Mouse (Mus musculus) kidney, embryonic 14.5 days (tissue): ENCODE results near the gene Mnd1. TPM values are rescaled to one million over a fixed set of nuclear protein-coding genes. Genes with fewer than 3 reads are reported as not detected.

Experiments used
- ATAC-seq: fragments of 200-750 bp; cut with Nextera tagmentation; 2 replicates; pipeline ENCODE4 v1.8.0; 2017; ENCODE audit warnings: moderate number of reproducible peaks, mild to moderate bottlenecking, moderate TSS enrichment, moderate library complexity; ENCODE audit not compliant: low FRiP score, low TSS enrichment
- H3K27ac ChIP-seq: fragments of 300-500 bp; sonication (generic); 2 replicates; pipeline ENCODE4 v1.5.1; 2014; ENCODE audit warnings: low read depth, mild to moderate bottlenecking, low read length, moderate library complexity, mixed read lengths
- H3K27me3 ChIP-seq: fragments of 300-500 bp; sonication (generic); 2 replicates; pipeline ENCODE4 v1.6.1; 2014; ENCODE audit warnings: mild to moderate bottlenecking, low read length; ENCODE audit not compliant: control insufficient read depth, insufficient read depth
- H3K36me3 ChIP-seq: fragments of 300-500 bp; sonication (generic); 2 replicates; pipeline ENCODE4 v1.6.1; 2014; ENCODE audit warnings: low read length, mixed read lengths; ENCODE audit not compliant: control insufficient read depth, insufficient read depth
- H3K4me1 ChIP-seq: fragments of 300-500 bp; sonication (generic); 2 replicates; pipeline ENCODE4 v1.6.1; 2014; ENCODE audit warnings: low read length, mixed read lengths; ENCODE audit not compliant: control insufficient read depth, insufficient read depth
- H3K4me2 ChIP-seq: fragments of 300-500 bp; sonication (generic); replicated peaks from 2 replicates; pipeline ENCODE4 v1.6.1; 2014; ENCODE audit warnings: low read depth, mild to moderate bottlenecking, low read length
- H3K4me3 ChIP-seq: fragments of 300-500 bp; sonication (generic); 2 replicates; pipeline ENCODE4 v1.5.1; 2014; ENCODE audit warnings: mild to moderate bottlenecking, low read length
- H3K9ac ChIP-seq: fragments of 300-500 bp; sonication (generic); 2 replicates; pipeline ENCODE4 v1.6.1; 2014; ENCODE audit warnings: low read depth, mild to moderate bottlenecking, low read length, moderate library complexity
- H3K9me3 ChIP-seq: fragments of 300-500 bp; sonication (generic); 2 replicates; pipeline ENCODE4 v1.6.1; 2016; ENCODE audit warnings: low read length; ENCODE audit not compliant: control insufficient read depth
- WGBS: fragments of 180-500 bp; shearing (Covaris S2); extraction: QIAGEN DNeasy Blood & Tissue Kit; methylation state at CpG from one replicate; pipeline ENCODE4 v1.1.7; 2014; 5-methylcytosine and 5-hydroxymethylcytosine counted together
- polyA plus RNA-seq: library from polyadenylated mRNA; unstranded; fragments of >200 nt; fragmentation: Nextera tagmentation; extraction: Ambion mirVana; gene quantifications from 2 replicates; pipeline ENCODE4 v1.2.1, GENCODE M21; 2014

Gene Mnd1
- polyA plus RNA-seq, 1 experiment from 2014 or later = 19.9 TPM

DNA sequence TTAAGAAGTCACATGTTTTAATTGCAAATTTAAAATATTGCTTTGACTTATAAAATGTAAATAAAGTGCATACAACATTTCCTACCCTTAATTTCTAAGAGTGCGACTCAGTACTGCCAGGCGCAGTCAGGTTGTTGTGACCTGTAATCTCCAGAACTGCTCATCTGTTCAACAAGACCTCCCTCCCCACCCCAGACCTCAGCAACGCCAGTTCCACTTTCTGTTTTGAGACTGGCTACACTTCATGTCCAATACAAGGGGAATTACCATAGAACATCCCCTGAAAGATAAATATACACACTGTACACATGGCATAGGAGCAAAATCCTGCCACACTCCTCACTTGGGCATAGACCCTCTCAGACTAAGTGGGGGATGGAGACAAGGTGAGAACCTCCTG is 28.9 kb downstream of the Mnd1 start:
- Histone ChIP-seq H3K4me3 (no peak overlapping the region), H3K36me3 (no peaks in the 10 kb centered on the region), H3K9ac (no peak overlapping the region), H3K27me3 (no peaks in the 10 kb centered on the region), H3K27ac (no peak overlapping the region), H3K4me1 (peaks cover 7% of the 10 kb centered on the region; the same call in 1 of the 2 replicates), H3K4me2 (no peak overlapping the region), H3K9me3 (no peaks in the 10 kb centered on the region)
- no peak for ATAC-seq
- WGBS = 89% methylated on average over 3 of the region's 3 CpGs

DNA sequence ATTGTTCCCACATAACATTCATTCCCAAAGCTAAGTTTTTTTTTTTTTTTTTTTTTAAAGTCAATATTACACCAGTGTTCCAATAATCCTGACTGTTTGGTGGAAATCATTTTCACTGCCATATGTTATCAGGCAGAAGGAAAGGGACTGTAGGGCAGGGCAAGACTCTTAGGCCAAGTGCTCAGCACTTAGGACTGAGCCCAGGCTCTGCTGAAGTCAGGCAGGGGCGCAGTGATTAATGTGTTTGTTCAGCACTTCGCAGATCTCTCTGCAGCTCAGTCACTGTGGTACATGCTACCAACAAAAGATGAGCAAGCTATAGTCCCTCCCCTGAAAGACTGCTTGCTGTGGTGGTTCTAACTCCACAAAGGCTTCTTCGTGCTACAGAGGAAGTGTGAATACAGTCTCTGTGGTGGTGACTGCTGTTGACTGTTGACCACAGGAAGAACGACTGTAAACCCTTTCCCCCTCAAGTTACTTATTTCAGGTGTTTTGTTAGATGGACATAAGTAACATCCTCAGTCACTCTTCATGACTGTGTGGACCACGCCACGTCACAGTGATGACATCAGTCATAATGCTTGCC is 29.8 kb downstream of the Mnd1 start:
- Histone ChIP-seq H3K27ac (no peak overlapping the region), H3K27me3 (no peaks in the 10 kb centered on the region), H3K4me3 (no peak overlapping the region), H3K4me2 (no peak overlapping the region), H3K36me3 (no peaks in the 10 kb centered on the region), H3K9me3 (no peaks in the 10 kb centered on the region), H3K9ac (no peak overlapping the region), H3K4me1 (peaks cover 7% of the 10 kb centered on the region; the same call in 1 of the 2 replicates)
- ATAC-seq = no peak
- WGBS = 67% methylated on average over 6 of the region's 6 CpGs

DNA sequence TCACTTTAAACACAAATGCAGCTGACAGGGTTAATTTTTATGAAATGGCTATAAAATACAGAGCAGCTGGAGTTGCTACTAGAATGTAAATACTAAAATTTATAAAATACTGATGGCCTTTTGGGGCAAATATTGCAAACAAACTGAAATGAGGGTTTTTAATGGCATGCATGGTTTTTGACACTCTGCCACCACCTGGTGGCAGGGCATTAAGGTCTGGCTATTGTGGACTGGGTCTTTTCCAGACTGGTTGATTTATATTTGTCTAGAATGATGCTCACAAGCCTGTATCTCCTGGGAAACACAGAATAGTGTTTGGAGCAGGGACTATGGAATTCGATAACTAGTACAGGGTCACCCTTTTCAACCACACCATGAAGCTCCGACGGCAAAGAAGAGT is 32.1 kb downstream of the Mnd1 start:
- H3K9ac ChIP-seq = no peak overlapping the region
- H3K4me3 ChIP-seq = no peak overlapping the region
- H3K27me3 ChIP-seq = no peaks in the 10 kb centered on the region
- 82% methylated on average over 3 of the region's 3 CpGs for WGBS
- H3K36me3 ChIP-seq = no peaks in the 10 kb centered on the region
- ATAC-seq = no peak
- no peaks in the 10 kb centered on the region for H3K9me3 ChIP-seq
- no peaks in the 10 kb centered on the region for H3K4me1 ChIP-seq
- H3K4me2 ChIP-seq = no peak overlapping the region
- H3K27ac ChIP-seq = no peak overlapping the region

DNA sequence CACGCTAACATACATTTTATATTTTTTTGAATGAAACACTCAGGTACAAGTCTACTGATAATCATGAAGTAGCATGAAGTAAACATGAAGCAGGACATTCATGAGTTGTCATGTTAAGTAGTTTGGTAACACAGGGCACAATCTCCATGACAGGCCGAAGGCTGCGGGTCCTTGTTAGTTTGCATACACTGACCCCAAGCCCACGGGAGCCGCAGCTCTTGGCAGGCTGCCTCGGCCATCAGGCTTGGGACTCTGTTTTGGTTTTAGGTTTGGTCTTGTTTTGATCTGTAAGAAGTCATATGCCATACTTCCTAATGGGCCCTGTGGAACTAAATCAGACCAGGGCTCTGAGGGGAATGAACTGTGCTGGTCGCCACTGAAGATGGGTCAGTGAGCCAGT is 36.9 kb downstream of the Mnd1 start:
- 67% methylated on average over 7 of the region's 7 CpGs for WGBS
- H3K36me3 ChIP-seq = no peaks in the 10 kb centered on the region
- H3K4me1 ChIP-seq = no peaks in the 10 kb centered on the region
- no peak for ATAC-seq
- H3K4me3 ChIP-seq = no peak overlapping the region
- H3K4me2 ChIP-seq = no peak overlapping the region
- H3K9me3 ChIP-seq = no peaks in the 10 kb centered on the region
- no peak overlapping the region for H3K9ac ChIP-seq
- no peak overlapping the region for H3K27ac ChIP-seq
- no peaks in the 10 kb centered on the region for H3K27me3 ChIP-seq

DNA sequence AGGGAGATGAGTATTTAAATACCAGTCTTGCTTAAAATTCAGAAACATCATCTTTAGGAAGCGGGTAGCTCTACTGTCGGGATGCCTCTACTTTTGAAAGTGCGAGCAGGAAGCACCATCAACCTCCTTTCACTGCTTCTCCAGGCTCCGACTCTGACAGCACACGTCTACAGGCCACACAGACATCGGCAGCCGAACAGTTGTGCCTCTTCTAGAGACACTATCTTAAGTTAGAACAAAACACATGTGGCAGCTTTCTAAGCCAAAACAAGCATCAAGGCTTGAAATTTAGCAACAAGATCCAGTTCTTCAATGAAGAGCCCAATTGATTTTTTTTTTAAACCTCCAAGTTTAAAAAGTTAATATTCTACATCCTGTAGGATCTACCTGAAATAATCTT is 37.4 kb downstream of the Mnd1 start:
- 82% methylated on average over 7 of the region's 7 CpGs for WGBS
- Histone ChIP-seq H3K36me3 (no peaks in the 10 kb centered on the region), H3K4me2 (no peak overlapping the region), H3K27me3 (no peaks in the 10 kb centered on the region), H3K4me1 (no peaks in the 10 kb centered on the region), H3K9ac (no peak overlapping the region), H3K9me3 (no peaks in the 10 kb centered on the region), H3K27ac (no peak overlapping the region), H3K4me3 (no peak overlapping the region)
- ATAC-seq = no peak

DNA sequence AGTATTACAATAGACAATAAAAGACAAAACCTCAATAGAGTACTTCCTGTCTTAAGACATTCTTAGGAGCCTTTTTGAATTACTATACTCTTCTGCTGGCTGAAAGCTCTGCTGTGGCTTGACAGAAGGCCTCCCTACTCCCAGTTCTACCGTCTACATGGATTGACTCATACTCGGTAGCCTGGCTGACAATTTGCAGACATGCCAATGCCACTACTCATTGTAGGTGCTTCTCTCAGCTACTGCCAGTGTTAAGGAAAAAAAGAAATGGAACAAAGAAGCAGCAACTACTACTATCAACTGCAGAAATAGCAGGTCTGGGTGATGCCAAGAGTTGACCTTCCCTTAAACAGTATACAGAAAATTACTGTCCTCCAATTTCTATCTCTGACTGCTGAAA is 47.0 kb downstream of the Mnd1 start:
- H3K4me1 ChIP-seq = no peaks in the 10 kb centered on the region
- no peaks in the 10 kb centered on the region for H3K36me3 ChIP-seq
- no peak for ATAC-seq
- no peak overlapping the region for H3K9ac ChIP-seq
- no peak overlapping the region for H3K27ac ChIP-seq
- 88% methylated on average over 2 of the region's 2 CpGs for WGBS
- H3K4me3 ChIP-seq = no peak overlapping the region
- no peaks in the 10 kb centered on the region for H3K27me3 ChIP-seq
- H3K4me2 ChIP-seq = no peak overlapping the region
- no peaks in the 10 kb centered on the region for H3K9me3 ChIP-seq

DNA sequence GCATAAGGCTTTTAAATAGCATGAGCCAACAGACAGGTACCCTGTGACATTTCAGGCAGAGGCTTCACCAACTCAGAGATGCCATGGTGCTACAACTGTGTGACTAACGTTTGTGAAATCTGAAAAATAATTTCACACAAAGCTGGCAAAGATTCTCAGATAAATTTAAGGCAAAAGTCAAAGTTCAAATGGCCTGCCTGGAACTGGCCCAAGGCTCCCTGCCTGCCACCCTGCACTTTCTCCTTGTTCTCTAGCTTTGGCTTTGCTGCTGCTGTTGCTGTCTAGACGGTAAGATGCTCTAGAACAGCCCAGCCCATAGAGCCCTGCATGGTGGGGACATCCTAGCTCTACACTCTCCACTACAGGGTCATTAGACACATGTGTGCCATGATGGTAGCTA is 49.5 kb downstream of the Mnd1 start:
- Histone ChIP-seq H3K9ac (no peak overlapping the region), H3K27me3 (no peaks in the 10 kb centered on the region), H3K4me3 (no peak overlapping the region), H3K4me1 (no peaks in the 10 kb centered on the region), H3K9me3 (no peaks in the 10 kb centered on the region), H3K36me3 (no peaks in the 10 kb centered on the region), H3K27ac (no peak overlapping the region), H3K4me2 (no peak overlapping the region)
- whole genome bisulfite sequencing = 71% methylated on average over 2 of the region's 2 CpGs
- ATAC-seq = no peak

DNA sequence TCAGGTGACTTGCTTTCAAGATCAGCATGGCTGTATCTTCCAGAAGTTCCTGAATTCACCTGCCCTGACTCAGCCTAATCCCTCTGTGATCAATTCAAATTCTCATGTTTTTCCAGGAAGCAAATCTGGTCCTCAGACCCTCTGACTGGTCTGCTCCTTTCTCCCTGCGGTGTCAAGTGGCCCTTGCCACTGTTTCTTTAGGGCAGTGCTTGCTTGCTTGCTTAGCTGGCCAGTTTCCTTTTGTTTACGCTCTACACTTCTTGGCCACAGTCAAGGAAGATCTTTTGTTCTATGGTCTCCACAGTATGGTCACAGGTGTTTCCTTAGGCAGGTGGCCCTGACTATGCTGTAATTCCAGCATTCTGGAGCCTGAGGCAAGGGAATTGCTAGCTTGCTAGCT is 52.0 kb downstream of the Mnd1 start:
- H3K4me3 ChIP-seq = no peak overlapping the region
- no peak overlapping the region for H3K4me2 ChIP-seq
- no peaks in the 10 kb centered on the region for H3K36me3 ChIP-seq
- H3K27me3 ChIP-seq = no peaks in the 10 kb centered on the region
- H3K4me1 ChIP-seq = no peaks in the 10 kb centered on the region
- H3K27ac ChIP-seq = no peak overlapping the region
- no peaks in the 10 kb centered on the region for H3K9me3 ChIP-seq
- WGBS = 85% methylated on average over 2 of the region's 2 CpGs
- ATAC-seq = no peak
- no peak overlapping the region for H3K9ac ChIP-seq

DNA sequence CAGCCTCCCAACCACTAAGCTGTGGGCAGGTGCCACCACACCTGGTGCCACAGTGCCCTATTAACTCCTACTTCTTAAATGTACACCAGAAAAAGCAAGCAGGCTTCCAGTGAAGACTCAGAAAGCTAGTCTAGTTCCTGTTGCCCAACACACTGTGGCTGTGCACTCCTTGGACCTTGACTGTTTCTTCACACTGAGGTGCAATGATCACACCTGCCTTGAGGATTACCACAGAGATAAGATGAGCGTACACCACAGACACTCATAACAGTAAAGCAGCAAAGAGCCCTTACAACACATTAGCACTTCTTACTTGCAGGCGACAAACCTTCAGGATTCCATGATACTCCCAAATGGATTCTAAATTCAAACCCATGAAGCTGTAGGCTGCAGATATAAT is 62.7 kb downstream of the Mnd1 start:
- no peak overlapping the region for H3K4me2 ChIP-seq
- no peak overlapping the region for H3K4me3 ChIP-seq
- H3K27ac ChIP-seq = no peak overlapping the region
- WGBS = 84% methylated on average over 2 of the region's 2 CpGs
- no peak for ATAC-seq
- no peaks in the 10 kb centered on the region for H3K27me3 ChIP-seq
- no peaks in the 10 kb centered on the region for H3K9me3 ChIP-seq
- H3K36me3 ChIP-seq = no peaks in the 10 kb centered on the region
- H3K4me1 ChIP-seq = 0 out of 2 replicates have a peak, but pooled peaks cover 2% of the 10 kb centered on the region
- H3K9ac ChIP-seq = no peak overlapping the region
